In the genomic region with DNA sequence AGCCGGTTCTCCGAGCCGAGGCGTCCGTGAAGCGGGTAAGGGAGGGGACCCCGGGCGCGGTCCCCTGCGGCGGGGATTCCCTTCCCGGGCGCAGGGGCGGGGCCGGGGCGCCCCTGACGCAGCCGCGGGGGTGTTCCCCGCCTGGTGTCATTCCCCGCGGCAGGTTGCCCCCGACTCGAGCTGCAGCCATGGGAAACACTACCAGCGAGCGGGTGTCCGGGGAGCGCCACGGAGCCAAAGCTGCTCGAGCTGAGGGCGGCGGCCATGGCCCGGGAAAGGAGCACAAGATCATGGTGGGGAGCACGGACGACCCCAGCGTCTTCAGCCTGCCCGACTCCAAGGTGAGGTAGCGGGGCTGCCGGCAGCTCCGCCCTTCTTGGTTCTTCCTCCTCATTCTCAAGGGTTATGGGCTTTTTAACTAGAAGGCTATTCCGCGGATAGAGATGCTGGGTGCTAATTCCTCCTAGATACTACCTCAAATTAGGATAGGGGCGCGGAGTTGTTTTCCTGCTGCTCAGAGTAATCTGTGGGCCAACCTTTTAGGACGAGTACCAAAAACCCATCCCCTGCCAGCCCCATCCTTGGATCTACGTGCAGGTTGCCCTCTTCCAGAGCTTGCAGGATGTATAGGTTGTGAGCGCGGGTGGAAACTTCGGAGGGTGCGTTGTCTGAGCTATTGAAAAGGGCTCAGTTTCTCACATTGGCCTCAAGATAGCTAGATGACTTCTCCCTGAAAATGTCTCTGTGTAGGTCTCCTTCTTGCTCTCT, we compare ENCODE assay signal across 8 mouse cellular contexts. TPM values are rescaled to one million over a fixed set of nuclear protein-coding genes. Genes with fewer than 3 reads are reported as not detected.
DNase-seq lines count a peak whose midpoint lies in the region; ATAC-seq lines count a peak whose summit lies in the region.

No protein-coding gene starts in this region.

- ATAC-seq in lung, embryonic 15.5 days (ENCODE audit: borderline replicate concordance, extremely low read depth, low FRiP score, low TSS enrichment) = peak; percentile 86
- peak; percentile 76 for ATAC-seq in embryonic facial prominence, embryonic 13.5 days (ENCODE audit: insufficient number of reproducible peaks, insufficient read depth, low FRiP score, low TSS enrichment, low read depth)
- ATAC-seq in inflammation-experienced regulatory T-cells, adult 6 months = peak; percentile 57
- no peak; the same call in 1 of the 2 replicates for ATAC-seq in midbrain, embryonic 11.5 days (ENCODE audit: low FRiP score)

- H3K27ac ChIP-seq in lung, embryonic 15.5 days = peak overlapping the region; percentile 41; the same call in 1 of the 2 replicates
- H3K27ac ChIP-seq in embryonic facial prominence, embryonic 13.5 days = no peak overlapping the region
- H3K27ac ChIP-seq in midbrain, embryonic 11.5 days (ENCODE audit: low read depth, low read length) = no peak overlapping the region

- H3K4me2 ChIP-seq in lung, embryonic 15.5 days = peak overlapping the region; percentile 83
- H3K4me2 ChIP-seq in embryonic facial prominence, embryonic 13.5 days = peak overlapping the region; percentile 77
- peak overlapping the region; percentile 76 for H3K4me2 ChIP-seq in midbrain, embryonic 11.5 days

- H3K4me3 ChIP-seq in lung, embryonic 15.5 days = peak overlapping the region; percentile 76
- peak overlapping the region; percentile 81 for H3K4me3 ChIP-seq in embryonic facial prominence, embryonic 13.5 days
- peak overlapping the region; percentile 83 for H3K4me3 ChIP-seq in midbrain, embryonic 11.5 days (ENCODE audit: low read depth, low read length)

- DNase-seq in cerebellum, adult 11 months = peak; percentile 32
- no peak for DNase-seq in cerebellum, adult 11-12 months
- no peak for DNase-seq in lung, postnatal 14 days
- DNase-seq in midbrain, embryonic 11.5 days (ENCODE audit: low spot score, missing footprints) = no peak
- no peak for DNase-seq in natural killer cell, adult 2 months (ENCODE audit: low spot score in 2 of 2)

- H3K4me1 ChIP-seq in lung, embryonic 15.5 days = peaks cover 12% of the 10 kb centered on the region
- H3K4me1 ChIP-seq in embryonic facial prominence, embryonic 13.5 days = peaks cover 20% of the 10 kb centered on the region
- peaks cover 10% of the 10 kb centered on the region for H3K4me1 ChIP-seq in midbrain, embryonic 11.5 days (ENCODE audit: control insufficient read depth, insufficient read depth, low read length)

- H3K9me3 ChIP-seq in lung, embryonic 15.5 days = no peaks in the 10 kb centered on the region
- H3K9me3 ChIP-seq in embryonic facial prominence, embryonic 13.5 days = no peaks in the 10 kb centered on the region
- no peaks in the 10 kb centered on the region; the same call in 1 of the 2 replicates for H3K9me3 ChIP-seq in midbrain, embryonic 11.5 days (ENCODE audit: control insufficient read depth, low read length)

- H3K9ac ChIP-seq in lung, embryonic 15.5 days = peak overlapping the region; percentile 65
- peak overlapping the region; percentile 76 for H3K9ac ChIP-seq in embryonic facial prominence, embryonic 13.5 days
- H3K9ac ChIP-seq in midbrain, embryonic 11.5 days (ENCODE audit: low read length) = peak overlapping the region; percentile 74

- H3K36me3 ChIP-seq in lung, embryonic 15.5 days = no peaks in the 10 kb centered on the region
- peaks cover 15% of the 10 kb centered on the region for H3K36me3 ChIP-seq in embryonic facial prominence, embryonic 13.5 days
- no peaks in the 10 kb centered on the region for H3K36me3 ChIP-seq in midbrain, embryonic 11.5 days (ENCODE audit: control insufficient read depth, insufficient read depth, low read length)

- no peaks in the 10 kb centered on the region for H3K27me3 ChIP-seq in lung, embryonic 15.5 days
- H3K27me3 ChIP-seq in embryonic facial prominence, embryonic 13.5 days = no peaks in the 10 kb centered on the region
- H3K27me3 ChIP-seq in midbrain, embryonic 11.5 days (ENCODE audit: control insufficient read depth, insufficient read depth, low read length) = no peaks in the 10 kb centered on the region

- WGBS in lung, embryonic 15.5 days = under 1% methylated on average over 49 of the region's 50 CpGs
- WGBS in embryonic facial prominence, embryonic 13.5 days = under 1% methylated on average over 50 of the region's 50 CpGs
- under 1% methylated on average over 48 of the region's 50 CpGs for WGBS in midbrain, embryonic 11.5 days

RNA-seq across cellular contexts. Expression of gene Prkab2, which starts 0.6 kb away (rescaled TPM):
- polyA plus RNA-seq in lung, embryonic 15.5 days (2015; fragmentation: Nextera tagmentation; extraction: Ambion mirVana) = 4.9 and 5.1 TPM in 2 replicates
- polyA plus RNA-seq in embryonic facial prominence, embryonic 13.5 days (2015; fragmentation: Nextera tagmentation; extraction: Ambion mirVana) = 6.7 and 7.0 TPM in 2 replicates
- polyA plus RNA-seq in inflammation-experienced regulatory T-cells, adult 6 months (2017; shearing (Covaris generic)) = 1 to 10 TPM; 1.6 to 3.5 (median 2.4) TPM
- 6.4 and 6.9 TPM in 2 replicates for polyA plus RNA-seq in midbrain, embryonic 11.5 days (2014; fragmentation: Nextera tagmentation; extraction: Ambion mirVana)

RNA-seq across cellular contexts. Expression of gene Gm17651, which starts 15.9 kb away (rescaled TPM):
- polyA plus RNA-seq in lung, embryonic 15.5 days (2015; fragmentation: Nextera tagmentation; extraction: Ambion mirVana) = not detected in 2 replicates
- polyA plus RNA-seq in embryonic facial prominence, embryonic 13.5 days (2015; fragmentation: Nextera tagmentation; extraction: Ambion mirVana) = not detected in 2 replicates
- not detected for polyA plus RNA-seq in inflammation-experienced regulatory T-cells, adult 6 months (2017; shearing (Covaris generic))
- polyA plus RNA-seq in midbrain, embryonic 11.5 days (2014; fragmentation: Nextera tagmentation; extraction: Ambion mirVana) = not detected in 2 replicates

RNA-seq across cellular contexts. Expression of gene Fmo5, which starts 30.0 kb away (rescaled TPM):
- polyA plus RNA-seq in lung, embryonic 15.5 days (2015; fragmentation: Nextera tagmentation; extraction: Ambion mirVana) = 3.0 and 3.2 TPM in 2 replicates
- 2.1 and 3.1 TPM in 2 replicates for polyA plus RNA-seq in embryonic facial prominence, embryonic 13.5 days (2015; fragmentation: Nextera tagmentation; extraction: Ambion mirVana)
- 10 to 100 TPM in 2 of 3 experiments, 1 to 10 TPM in 1; 6.1 to 10.6 (median 10.2) TPM for polyA plus RNA-seq in inflammation-experienced regulatory T-cells, adult 6 months (2017; shearing (Covaris generic))
- 0.40 and 0.77 TPM in 2 replicates for polyA plus RNA-seq in midbrain, embryonic 11.5 days (2014; fragmentation: Nextera tagmentation; extraction: Ambion mirVana)

RNA-seq across cellular contexts. Expression of gene Chd1l, which starts 48.6 kb away (rescaled TPM):
- 17.3 and 18.2 TPM in 2 replicates for polyA plus RNA-seq in lung, embryonic 15.5 days (2015; fragmentation: Nextera tagmentation; extraction: Ambion mirVana)
- polyA plus RNA-seq in embryonic facial prominence, embryonic 13.5 days (2015; fragmentation: Nextera tagmentation; extraction: Ambion mirVana) = 16.0 and 17.7 TPM in 2 replicates
- 10 to 100 TPM; 18.5 to 34.9 (median 25.4) TPM for polyA plus RNA-seq in inflammation-experienced regulatory T-cells, adult 6 months (2017; shearing (Covaris generic))
- 20.1 and 20.4 TPM in 2 replicates for polyA plus RNA-seq in midbrain, embryonic 11.5 days (2014; fragmentation: Nextera tagmentation; extraction: Ambion mirVana)
